Mouse (Mus musculus) kidney, adult 2 months (tissue): ENCODE results near the gene Fam102b. TPM values are rescaled to one million over a fixed set of nuclear protein-coding genes. Genes with fewer than 3 reads are reported as not detected.
A peak's percentile ranks its signal among the peaks of the same experiment; 100 is the strongest.

ENCODE experiments used
- DNase-seq: peaks from one replicate; pipeline ENCODE4 v3.0.0; 2021
- H3K27ac ChIP-seq: fragments of 200-500 bp; 2 replicates; pipeline ENCODE4 v1.5.1; 2012; ENCODE audit warnings: low read depth, low read length, control low read depth, inconsistent platforms; ENCODE audit not compliant: insufficient read depth
- H3K27me3 ChIP-seq: fragments of 200-500 bp; replicated peaks from 2 replicates; pipeline ENCODE4 v1.6.1; 2012; ENCODE audit warnings: mild to moderate bottlenecking, moderate library complexity, low read length, inconsistent platforms; ENCODE audit not compliant: control insufficient read depth, insufficient read depth
- H3K36me3 ChIP-seq: fragments of 200-500 bp; 2 replicates; pipeline ENCODE4 v1.6.1; 2012; ENCODE audit warnings: mild to moderate bottlenecking, moderate library complexity, low read length, inconsistent platforms; ENCODE audit not compliant: control insufficient read depth, insufficient read depth
- H3K4me1 ChIP-seq: fragments of 200-500 bp; 2 replicates; pipeline ENCODE4 v1.6.1; 2011; ENCODE audit warnings: low read length; ENCODE audit not compliant: control insufficient read depth, insufficient read depth
- H3K4me3 ChIP-seq: fragments of 200-500 bp; 2 replicates; pipeline ENCODE4 v1.5.1; 2011; ENCODE audit warnings: mild to moderate bottlenecking, low read depth, low read length, control low read depth; ENCODE audit not compliant: insufficient read depth
- CTCF ChIP-seq: fragments of 200-500 bp; conservative IDR thresholded peaks from 2 replicates; pipeline ENCODE4 v1.5.1; 2011; ENCODE audit warnings: low read depth, mild to moderate bottlenecking, control low read depth, low read length, moderate library complexity, mixed read lengths; ENCODE audit not compliant: insufficient read depth, insufficient read length
- POLR2A ChIP-seq: fragments of 200-500 bp; IDR thresholded peaks from one replicate; pipeline ENCODE4 v1.6.1; 2011; ENCODE audit warnings: low read depth, low read length, control low read depth
- WGBS: fragments of 180-500 bp; shearing (Covaris S2); methylation state at CpG from one replicate; pipeline ENCODE4 v1.1.7; 2018; 5-methylcytosine and 5-hydroxymethylcytosine counted together
- polyA plus RNA-seq: library from polyadenylated mRNA; depleted of rRNA; stranded (reverse); fragments of >200 nt; gene quantifications from 2 replicates; pipeline ENCODE4 v1.2.3, GENCODE M21; 2012

The Fam102b gene
- polyA plus RNA-seq, 1 experiment = 7.8 TPM

- Histone ChIP-seq H3K36me3 (no peaks in the 10 kb centered on the region), H3K27ac (no peak overlapping the region), H3K4me3 (no peak overlapping the region), H3K4me1 (no peaks in the 10 kb centered on the region), H3K27me3 (no peaks in the 10 kb centered on the region)
- no peak for TF ChIP-seq CTCF
- no peak for TF ChIP-seq POLR2A
- 51% methylated on average over 7 of the region's 7 CpGs for WGBS
- no peak for DNase-seq
These were observed 66.2 kb downstream of the Fam102b start for GRCm38 (mm10) chr3:108961226-108961625.

- H3K4me1 ChIP-seq = no peaks in the 10 kb centered on the region; the same call in 1 of the 2 replicates
- TF ChIP-seq CTCF (no peak), POLR2A (no peak)
- H3K27ac ChIP-seq = no peak overlapping the region
- DNase-seq = peak; percentile 54
- H3K27me3 ChIP-seq = no peaks in the 10 kb centered on the region
- WGBS = 53% methylated on average over 13 of the region's 13 CpGs
- no peaks in the 10 kb centered on the region for H3K36me3 ChIP-seq
- H3K4me3 ChIP-seq = no peak overlapping the region
These were observed 67.6 kb downstream of the Fam102b start for GRCm38 (mm10) chr3:108959680-108960295.

- H3K27ac ChIP-seq = no peak overlapping the region
- no peaks in the 10 kb centered on the region for H3K36me3 ChIP-seq
- no peak for DNase-seq
- no peak overlapping the region for H3K4me3 ChIP-seq
- TF ChIP-seq POLR2A (no peak), CTCF (no peak)
- no peaks in the 10 kb centered on the region; the same call in 1 of the 2 replicates for H3K4me1 ChIP-seq
- H3K27me3 ChIP-seq = no peaks in the 10 kb centered on the region
These were observed 69.4 kb downstream of the Fam102b start for GRCm38 (mm10) chr3:108957976-108958375.

GRCm38 (mm10) chr3:108940996-108941395 is 86.4 kb downstream of the Fam102b start:
- no peak overlapping the region for H3K4me3 ChIP-seq
- DNase-seq = no peak
- H3K27ac ChIP-seq = no peak overlapping the region
- WGBS = 84% methylated on average over 10 of the region's 10 CpGs
- TF ChIP-seq POLR2A (no peak), CTCF (no peak)
- H3K36me3 ChIP-seq = no peaks in the 10 kb centered on the region
- no peaks in the 10 kb centered on the region for H3K27me3 ChIP-seq
- H3K4me1 ChIP-seq = no peaks in the 10 kb centered on the region; the same call in 1 of the 2 replicates

- H3K4me1 ChIP-seq = no peaks in the 10 kb centered on the region; the same call in 1 of the 2 replicates
- no peaks in the 10 kb centered on the region for H3K36me3 ChIP-seq
- no peak for DNase-seq
- WGBS = 66% methylated on average over 59 of the region's 59 CpGs
- H3K27ac ChIP-seq = no peak within 1 kb of the TSS
- no peaks in the 10 kb centered on the region for H3K27me3 ChIP-seq
- peak within 1 kb of the TSS; percentile 40; the same call in 1 of the 2 replicates for H3K4me3 ChIP-seq
- no peak for TF ChIP-seq POLR2A
- no peak for TF ChIP-seq CTCF
These were observed 87.3 kb downstream of the Fam102b start, which contains the start of gene Gm9857 for GRCm38 (mm10) chr3:108940001-108940633. Gene Gm9857, minus strand, starts transcription at chr3:108940445.

GRCm38 (mm10) chr3:108939573-108939972 is 87.8 kb downstream of the Fam102b start, which contains the start of gene Henmt1:
Gene Henmt1, plus strand, starts transcription at chr3:108939873.
- Histone ChIP-seq H3K4me1 (no peaks in the 10 kb centered on the region; the same call in 1 of the 2 replicates), H3K4me3 (peak within 1 kb of the TSS; percentile 40; the same call in 1 of the 2 replicates), H3K27ac (no peak within 1 kb of the TSS), H3K36me3 (no peaks in the 10 kb centered on the region), H3K27me3 (no peaks in the 10 kb centered on the region)
- WGBS = 74% methylated on average over 5 of the region's 5 CpGs
- TF ChIP-seq CTCF = no peak
- no peak for TF ChIP-seq POLR2A
- DNase-seq = no peak

- Histone ChIP-seq H3K4me1 (no peaks in the 10 kb centered on the region; the same call in 1 of the 2 replicates), H3K36me3 (no peaks in the 10 kb centered on the region), H3K27ac (no peak overlapping the region), H3K4me3 (no peak overlapping the region), H3K27me3 (no peaks in the 10 kb centered on the region)
- DNase-seq = peak; percentile 54
- WGBS = 64% methylated on average over 5 of the region's 5 CpGs
- TF ChIP-seq CTCF (no peak), POLR2A (no peak)
These were observed 88.7 kb downstream of the Fam102b start for GRCm38 (mm10) chr3:108938691-108939090.
